Mouse (Mus musculus) heart, postnatal 0 days (tissue): ENCODE results near the gene 2010300C02Rik.

Experiments used
- CTCF ChIP-seq: IDR thresholded peaks from 2 replicates; pipeline ENCODE4 v1.5.1; 2016; ENCODE audit warnings: antibody characterized with exemption, control low read depth, low read depth
- EP300 ChIP-seq: IDR thresholded peaks from 2 replicates; pipeline ENCODE4 v1.6.1; 2016; ENCODE audit warnings: antibody characterized with exemption, low read depth

DNA sequence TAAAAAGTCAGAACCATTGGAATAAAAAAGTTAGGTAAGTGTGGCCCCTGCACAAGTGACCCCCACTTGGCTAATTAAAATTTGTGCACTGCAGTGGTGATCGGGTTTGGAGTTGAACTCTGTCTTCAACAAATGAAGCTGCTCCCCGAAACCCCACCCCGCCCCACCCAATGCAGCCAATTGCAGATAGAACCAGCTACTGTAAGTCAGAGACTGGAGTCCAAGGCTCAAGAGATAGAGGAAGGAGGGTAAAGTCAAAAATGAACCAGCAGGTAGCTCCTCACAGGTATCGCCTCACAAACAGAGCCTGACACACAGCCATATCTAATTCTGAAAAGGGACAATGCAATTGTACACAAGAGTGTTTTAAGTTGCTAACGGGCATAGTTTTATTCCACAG, 90.0 kb downstream of the 2010300C02Rik start:
- no peak for TF ChIP-seq CTCF
- TF ChIP-seq EP300 = no peak
